Mouse (Mus musculus) ES-E14 (cell line): ENCODE results near the gene Aen. TPM values are rescaled to one million over a fixed set of nuclear protein-coding genes. Genes with fewer than 3 reads are reported as not detected.

ENCODE experiments used
- DNase-seq: peaks from one replicate; pipeline ENCODE4 v3.0.0-alpha.2; 2013; ENCODE audit warnings: low read depth, low spot score
- H3K27ac ChIP-seq: 2 replicates; pipeline ENCODE4 v1.5.1; 2012; ENCODE audit warnings: low read depth, mild to moderate bottlenecking, low read length, moderate library complexity, mixed read lengths; ENCODE audit not compliant: poor library complexity, insufficient read depth, severe bottlenecking
- H3K36me3 ChIP-seq: 2 replicates; pipeline ENCODE4 v1.6.1; 2012; ENCODE audit warnings: mild to moderate bottlenecking, low read length, moderate library complexity, mixed read lengths; ENCODE audit not compliant: control insufficient read depth, poor library complexity, insufficient read depth, severe bottlenecking
- H3K4me1 ChIP-seq, 2 experiments: fragments of 150-350 bp in 1 of 2; sonication (generic) in 1 of 2; 2 replicates each; pipeline ENCODE4 v1.6.1; 2012; ENCODE audit warnings: low read length in 2 of 2, mild to moderate bottlenecking in 1 of 2, mixed read lengths in 1 of 2; ENCODE audit not compliant: control insufficient read depth in 2 of 2, insufficient read depth in 2 of 2, poor library complexity in 1 of 2
- H3K4me3 ChIP-seq, 2 experiments: fragments of 150-350 bp in 1 of 2; sonication (generic) in 1 of 2; 2 replicates each; pipeline ENCODE4 v1.5.1; 2012; ENCODE audit warnings: low read length in 2 of 2, low read depth in 1 of 2, mild to moderate bottlenecking in 1 of 2, mixed read lengths in 1 of 2; ENCODE audit not compliant: insufficient read depth in 1 of 2, poor library complexity in 1 of 2, severe bottlenecking in 1 of 2
- H3K9ac ChIP-seq: 2 replicates; pipeline ENCODE4 v1.6.1; 2012; ENCODE audit warnings: low read depth, mild to moderate bottlenecking, low read length, mixed read lengths; ENCODE audit not compliant: poor library complexity, insufficient read depth, severe bottlenecking
- H3K9me3 ChIP-seq: fragments of 150-350 bp; sonication (generic); 2 replicates; pipeline ENCODE4 v1.6.1; 2012; ENCODE audit warnings: low read depth, mild to moderate bottlenecking, low read length; ENCODE audit not compliant: control insufficient read depth, insufficient read depth
- CHD2 ChIP-seq: IDR thresholded peaks from 2 replicates; pipeline ENCODE4 v1.6.1; 2014; ENCODE audit warnings: mild to moderate bottlenecking, low read depth, low read length, inconsistent platforms
- HCFC1 ChIP-seq: IDR thresholded peaks from 2 replicates; pipeline ENCODE4 v1.6.1; 2012; ENCODE audit warnings: low read length, inconsistent platforms, borderline replicate concordance; ENCODE audit not compliant: insufficient read depth
- MAFK ChIP-seq: IDR thresholded peaks from 2 replicates; pipeline ENCODE4 v1.6.1; 2014; ENCODE audit warnings: mild to moderate bottlenecking, low read depth, low read length, inconsistent platforms; ENCODE audit not compliant: insufficient read depth
- ZC3H11A ChIP-seq: IDR thresholded peaks from 2 replicates; pipeline ENCODE4 v1.6.1; 2012; ENCODE audit warnings: low read depth, mild to moderate bottlenecking, inconsistent platforms, low read length, borderline replicate concordance
- ZNF384 ChIP-seq: IDR thresholded peaks from 2 replicates; pipeline ENCODE4 v1.6.1; 2012; ENCODE audit warnings: low read depth, low read length, inconsistent platforms
- in situ Hi-C, 2 experiments: fragments of 600-800 bp; cut with MboI; formaldehyde crosslinking; loops; one replicate each; pipeline ENCODE4 v1.15.1; 2025; ENCODE audit warnings: low sequenced_read_pairs in 2 of 2, inconsistent platforms in 1 of 2; ENCODE audit not compliant: unreplicated experiment in 2 of 2
- total RNA-seq: library from RNA; depleted of rRNA; stranded (reverse); fragments of 300-350 nt; gene quantifications from 2 replicates; pipeline ENCODE4 v1.2.3, GENCODE M21; 2012

The Aen gene
- total RNA-seq, 1 experiment: 146 TPM

DNA sequence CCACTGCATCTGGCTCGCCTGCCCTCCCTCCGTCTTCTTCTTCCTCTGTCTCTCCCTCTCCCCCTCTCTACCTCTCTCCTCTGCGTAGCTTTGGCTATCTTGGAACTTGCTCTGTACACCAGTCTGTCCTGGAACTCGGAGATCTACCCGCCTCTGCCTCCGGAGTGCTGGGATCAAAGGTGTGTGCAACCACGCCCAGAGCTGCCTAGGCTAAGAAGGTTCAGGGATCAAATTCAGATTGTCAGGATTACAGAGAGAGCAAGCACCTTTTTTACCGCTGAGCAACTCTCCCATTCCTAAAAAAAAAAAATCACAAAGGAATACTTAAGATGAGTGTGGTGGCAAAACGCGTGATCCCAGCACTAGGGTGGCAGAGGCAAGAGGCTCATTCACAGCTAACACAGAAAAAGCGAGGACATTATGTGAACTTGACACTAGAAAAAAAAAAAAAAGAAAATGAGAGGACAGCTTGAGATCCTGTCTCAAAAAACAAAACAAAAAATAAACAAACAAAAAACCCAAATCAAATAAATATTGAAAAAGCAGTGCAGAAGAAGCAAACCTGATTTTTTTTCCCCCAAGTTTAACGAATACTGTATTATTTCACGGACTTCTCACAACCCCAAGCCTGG lies 517 bp upstream of the Aen start:
- Histone ChIP-seq H3K9me3 (no peaks in the 10 kb centered on the region), H3K4me3 (peak overlapping the region; percentile 43 to 57), H3K9ac (peak overlapping the region; percentile 59; the same call in 1 of the 2 replicates), H3K36me3 (peaks cover 16% of the 10 kb centered on the region), H3K27ac (peak overlapping the region; percentile 24; the same call in 1 of the 2 replicates), H3K4me1 (peaks cover 9 to 19% of the 10 kb centered on the region in 2 experiments)
- DNase-seq: no peak
- peak; percentile 62; the same call in 1 of the 2 replicates for TF ChIP-seq ZNF384
- no peak for TF ChIP-seq CHD2
- in situ Hi-C loops: loop anchor here (5.0 to 10.0 kb wide), 3 partner anchors 103 to 310 kb away; partner anchors contain the start of genes Mrpl46 (in 1 of the 2) and Mrps11 (in 1 of the 2)

- H3K36me3 ChIP-seq: peaks cover 23% of the 10 kb centered on the region
- peak overlapping the region; percentile 34; the same call in 1 of the 2 replicates for H3K27ac ChIP-seq
- peaks cover 9 to 20% of the 10 kb centered on the region in 2 experiments for H3K4me1 ChIP-seq
- peak overlapping the region; percentile 99 for H3K9ac ChIP-seq
- TF ChIP-seq CHD2: no peak
- TF ChIP-seq ZC3H11A: no peak
- no peak for TF ChIP-seq ZNF384
- TF ChIP-seq MAFK: no peak
- TF ChIP-seq HCFC1: no peak
- no peak for DNase-seq
- no peaks in the 10 kb centered on the region for H3K9me3 ChIP-seq
- in situ Hi-C loops: loop anchor here (5.0 to 10.0 kb wide), 3 partner anchors 105 to 313 kb away; partner anchors contain the start of genes Mrpl46 (in 1 of the 2) and Mrps11 (in 1 of the 2)
- H3K4me3 ChIP-seq: peak overlapping the region; percentile 35 to 94; a peak in 3 of 4 replicates
Measured at GRCm38 (mm10) chr7:78897567-78897966, 1.9 kb downstream of the Aen start.

DNA sequence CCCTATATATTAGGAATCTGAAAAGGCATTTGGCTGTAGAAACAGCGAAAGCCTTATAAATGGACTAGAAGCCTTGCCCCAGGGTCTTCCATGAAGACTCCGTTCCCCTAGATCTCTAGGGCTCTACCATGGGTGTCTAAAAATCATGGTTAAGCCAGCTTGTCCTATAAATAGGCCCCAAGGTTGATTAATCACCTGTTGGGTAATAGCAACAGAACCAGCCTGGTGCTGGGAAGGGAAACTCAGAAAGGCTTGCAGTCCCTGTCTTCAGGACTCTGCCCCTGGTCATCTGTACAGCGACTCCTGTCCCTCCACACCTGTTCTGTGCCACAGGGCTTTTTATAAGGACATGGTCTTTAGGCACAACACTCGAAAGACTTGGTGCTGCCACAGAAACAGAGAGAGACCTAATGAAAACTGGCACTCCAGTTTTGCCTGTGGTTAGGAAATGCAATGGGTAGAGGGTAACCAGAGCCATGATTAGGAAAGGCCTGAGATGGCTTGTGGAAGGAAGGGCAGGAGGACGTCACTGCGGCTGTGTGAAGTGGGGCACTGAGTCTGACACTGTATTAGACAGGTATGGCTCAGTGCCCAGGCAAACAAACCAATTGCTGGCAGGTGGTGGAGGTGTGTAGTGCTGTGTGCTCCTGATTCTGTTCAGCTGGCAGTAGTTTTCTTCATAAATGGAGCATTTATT lies 7.7 kb downstream of the Aen start:
- no peaks in the 10 kb centered on the region for H3K9me3 ChIP-seq
- H3K4me3 ChIP-seq: no peak overlapping the region
- H3K27ac ChIP-seq: no peak overlapping the region
- no peak overlapping the region for H3K9ac ChIP-seq
- peaks cover 58% of the 10 kb centered on the region for H3K36me3 ChIP-seq
- H3K4me1 ChIP-seq: peaks cover 3 to 15% of the 10 kb centered on the region in 2 experiments; a peak in 3 of 4 replicates
- in situ Hi-C loops: loop anchor here in 1 of 2 experiments (25.0 kb wide), 1 partner anchor 334 kb away; no protein-coding TSS in a partner anchor
- TF ChIP-seq ZC3H11A: no peak
- TF ChIP-seq CHD2: no peak
- TF ChIP-seq HCFC1: no peak
- TF ChIP-seq MAFK: no peak
- no peak for TF ChIP-seq ZNF384
- no peak for DNase-seq

DNA sequence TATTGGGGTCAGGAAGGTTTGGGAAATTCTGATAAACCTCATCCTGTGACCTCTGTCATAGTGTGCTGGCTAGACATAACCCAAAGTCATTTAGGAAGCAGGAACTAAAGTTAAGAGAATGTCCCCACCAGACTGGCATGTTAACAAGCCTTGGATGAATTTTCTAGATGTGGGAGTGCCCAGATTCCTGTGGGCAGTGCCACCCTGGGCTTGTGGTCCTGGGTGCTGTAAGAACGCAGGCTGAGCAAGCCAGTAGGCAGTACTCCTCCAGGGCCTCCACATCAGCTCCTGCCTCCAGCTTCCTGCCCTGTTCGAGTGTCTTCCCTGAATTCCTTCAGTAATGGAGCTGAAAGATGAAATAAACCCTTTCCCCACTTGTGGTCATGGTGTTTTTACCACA lies 8.5 kb downstream of the Aen start:
- DNase-seq: no peak
- Histone ChIP-seq H3K9me3 (no peaks in the 10 kb centered on the region), H3K4me3 (no peak overlapping the region), H3K27ac (0 out of 2 replicates have a peak overlapping the region, but pooled peaks have one; percentile 27), H3K9ac (no peak overlapping the region), H3K4me1 (peaks cover 0 to 15% of the 10 kb centered on the region in 2 experiments; a peak in 2 of 4 replicates), H3K36me3 (peaks cover 58% of the 10 kb centered on the region)
- in situ Hi-C loops: loop anchor here in 1 of 2 experiments (25.0 kb wide), 1 partner anchor 333 kb away; no protein-coding TSS in a partner anchor
- no peak for TF ChIP-seq CHD2
